Mouse (Mus musculus) kidney, postnatal 36 days (tissue): ENCODE measurements at regions not wholly inside any gene's neighbourhood (a gene's known extent, or its start where the extent isn't known, plus 50 kb on each side); places are given as distances from the start of the nearest gene placed in this dataset.

Experiments
- DNase-seq, 2 experiments: peaks; one replicate each; pipeline ENCODE4 v3.0.0; 2021 to 2022; ENCODE audit warnings: mixed read lengths in 2 of 2

GRCm38 (mm10) chr1:82070181-82071109, 162.5 kb upstream of the Gm9747 start:
- DNase-seq, result no peak

- no peak for DNase-seq
Observed at GRCm38 (mm10) chr1:82089136-82089839, 143.6 kb upstream of the Gm9747 start.

GRCm38 (mm10) chr1:82095101-82095500, 137.8 kb upstream of the Gm9747 start:
- no peak for DNase-seq

GRCm38 (mm10) chr1:82106756-82107155, 126.2 kb upstream of the Gm9747 start:
- DNase-seq, result no peak

DNA sequence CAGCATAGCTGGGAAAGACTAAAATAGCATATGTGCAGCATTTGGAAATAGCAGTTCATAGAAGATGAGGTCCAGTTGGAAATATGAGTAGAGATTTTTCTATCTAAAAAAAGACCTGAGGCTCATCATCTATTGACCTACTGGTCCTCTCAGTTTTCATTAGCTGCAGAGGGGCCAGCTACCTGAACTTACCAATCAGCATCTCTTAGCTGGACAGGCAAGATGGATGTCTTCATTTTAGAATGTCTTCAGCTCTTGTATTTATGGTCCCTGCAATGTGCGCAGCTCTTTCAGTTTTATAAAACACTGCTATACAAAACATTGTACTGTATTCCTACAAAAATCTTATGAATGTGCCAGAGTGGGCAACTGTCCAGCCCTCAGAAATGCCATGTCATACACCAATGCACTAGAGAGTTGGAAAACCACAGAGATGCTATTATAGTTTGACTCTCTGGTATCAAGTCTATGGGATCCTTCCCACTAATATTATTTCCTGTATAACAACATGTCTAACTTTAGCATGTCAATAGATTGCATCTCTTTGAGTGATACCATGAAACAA, 122.8 kb upstream of the Gm9747 start:
- DNase-seq, result peak in 1 of 2 experiments; percentile 2

GRCm38 (mm10) chr1:82112401-82112800, 120.5 kb upstream of the Gm9747 start:
- no peak for DNase-seq

DNA sequence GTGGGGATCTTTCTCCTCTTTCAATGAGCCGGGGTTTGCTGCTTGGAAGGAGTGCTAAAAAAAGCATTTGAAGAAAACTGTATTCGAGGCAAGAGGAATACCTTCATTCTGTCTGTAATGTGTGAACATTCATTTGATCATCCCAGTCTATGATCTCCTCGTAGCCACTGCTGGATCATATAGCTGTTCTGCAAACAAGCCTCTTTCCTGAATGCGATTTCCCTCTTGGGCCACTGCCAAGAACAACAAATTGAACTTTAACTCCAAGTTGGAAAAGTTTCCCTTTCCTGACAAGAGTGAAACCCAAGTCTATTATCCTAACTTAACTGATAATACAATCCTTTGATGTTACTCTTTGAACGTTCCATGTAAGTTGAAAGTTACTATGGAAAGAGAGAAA, 108.4 kb upstream of the Gm9747 start:
- DNase-seq, result peak; percentile 17 to 50

DNA sequence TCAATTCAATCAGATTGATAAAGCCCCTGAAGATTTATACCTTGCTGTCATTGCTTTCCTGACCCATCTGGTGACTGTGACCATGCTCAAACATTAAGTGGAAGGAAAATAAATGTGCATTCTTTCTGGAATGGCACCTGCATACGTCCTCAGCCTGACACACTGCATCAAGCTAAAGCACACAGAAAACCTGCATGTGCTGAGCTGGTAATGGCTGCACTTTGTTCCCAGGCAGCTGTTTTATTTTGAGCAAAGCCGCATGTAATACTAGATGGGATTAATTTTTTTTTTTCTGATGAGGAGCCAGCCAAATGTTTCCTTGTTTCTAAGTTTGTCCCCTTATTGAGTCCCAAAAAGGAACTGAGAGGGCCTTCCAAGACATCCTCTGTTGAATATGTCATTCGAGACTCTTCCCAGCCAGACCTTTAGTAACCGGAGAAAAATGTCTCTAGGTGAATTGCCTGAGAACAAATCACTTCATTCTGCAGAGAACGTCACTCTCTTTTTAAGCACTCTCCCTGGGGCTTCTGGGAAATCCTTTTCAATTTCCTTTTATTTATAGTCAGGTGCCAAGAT, 103.1 kb upstream of the Gm9747 start:
- no peak for DNase-seq

- DNase-seq, result no peak
Observed at GRCm38 (mm10) chr1:82132536-82132935, 100.4 kb upstream of the Gm9747 start.

GRCm38 (mm10) chr1:82134938-82135337, 98.0 kb upstream of the Gm9747 start:
- no peak for DNase-seq

DNA sequence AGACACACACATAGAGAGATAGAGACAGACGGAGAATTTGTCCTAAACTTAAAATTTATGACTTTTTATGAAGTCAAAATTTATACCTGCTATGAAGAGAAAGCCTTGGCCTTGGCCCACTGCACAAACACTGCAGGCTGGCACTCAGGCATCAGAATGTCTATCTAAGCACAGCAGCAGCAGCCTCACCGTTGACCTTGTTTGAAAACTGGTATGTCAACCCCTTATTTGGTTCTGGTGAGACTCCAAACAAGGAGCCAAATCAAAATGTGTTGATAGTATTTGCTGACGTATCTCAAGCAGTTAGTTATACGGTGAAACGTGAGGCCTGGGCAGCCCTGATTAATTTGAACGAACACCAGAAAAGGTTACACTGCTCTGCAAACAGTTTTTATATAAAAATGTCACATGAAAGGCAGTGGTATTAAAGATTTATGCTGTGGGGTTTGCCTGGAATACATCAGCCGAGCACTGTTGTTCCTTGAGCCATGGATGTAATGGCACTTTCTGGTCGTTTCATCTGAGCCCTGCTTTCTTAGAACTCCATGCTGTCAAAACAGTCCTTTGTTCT, 97.1 kb upstream of the Gm9747 start:
- no peak for DNase-seq

- DNase-seq, result no peak
Observed at GRCm38 (mm10) chr1:82145256-82145655, 87.7 kb upstream of the Gm9747 start.

DNA sequence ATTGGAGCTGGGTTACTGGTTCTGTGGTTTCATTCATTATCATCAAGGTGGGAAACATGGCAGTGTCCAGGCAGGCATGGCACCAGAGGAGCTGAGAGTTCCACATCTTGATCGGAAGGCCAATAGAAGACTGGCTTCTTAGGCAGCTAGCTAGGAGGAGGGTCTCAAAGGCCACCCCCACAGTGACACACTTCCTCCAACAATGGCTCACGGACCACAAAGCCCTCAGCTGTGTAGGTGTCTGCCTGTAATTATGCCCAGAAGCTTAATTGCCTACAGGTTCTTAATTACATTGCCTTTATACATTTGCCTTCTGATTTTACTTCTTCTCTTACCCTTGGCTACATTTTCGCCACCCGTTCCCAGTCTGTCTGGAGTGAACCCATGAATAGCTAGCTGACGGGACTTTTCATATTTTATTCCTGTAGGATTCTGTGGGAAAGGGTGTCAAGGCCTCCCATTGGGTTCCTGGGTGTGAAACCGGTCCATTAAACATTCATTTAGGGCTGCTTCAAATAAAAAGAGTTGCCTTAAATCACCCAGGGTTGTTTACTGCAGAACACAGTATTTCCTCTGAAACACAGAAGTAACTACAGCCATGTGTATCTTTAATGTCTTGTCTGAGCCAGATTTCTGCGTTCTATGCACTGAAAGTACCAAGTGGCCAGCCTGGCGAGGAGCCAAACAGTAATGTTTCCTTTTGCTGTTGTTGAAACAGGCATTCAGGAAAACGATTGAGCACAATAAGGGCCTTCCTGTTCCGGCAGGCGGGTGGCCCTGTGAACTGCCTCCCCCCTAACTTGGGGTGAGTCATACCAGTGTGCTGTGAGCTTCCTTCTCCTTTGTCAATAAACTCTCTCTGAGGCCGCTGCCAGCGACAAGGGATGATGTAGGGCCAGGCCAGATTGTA, 82.4 kb upstream of the Gm9747 start:
- DNase-seq, result peak; percentile 48 to 57

- no peak for DNase-seq
Observed at GRCm38 (mm10) chr1:82155961-82156360, 77.0 kb upstream of the Gm9747 start.

GRCm38 (mm10) chr1:82157013-82157412, 75.9 kb upstream of the Gm9747 start:
- DNase-seq, result no peak

- DNase-seq, result no peak
Observed at GRCm38 (mm10) chr1:82158466-82158865, 74.4 kb upstream of the Gm9747 start.

DNA sequence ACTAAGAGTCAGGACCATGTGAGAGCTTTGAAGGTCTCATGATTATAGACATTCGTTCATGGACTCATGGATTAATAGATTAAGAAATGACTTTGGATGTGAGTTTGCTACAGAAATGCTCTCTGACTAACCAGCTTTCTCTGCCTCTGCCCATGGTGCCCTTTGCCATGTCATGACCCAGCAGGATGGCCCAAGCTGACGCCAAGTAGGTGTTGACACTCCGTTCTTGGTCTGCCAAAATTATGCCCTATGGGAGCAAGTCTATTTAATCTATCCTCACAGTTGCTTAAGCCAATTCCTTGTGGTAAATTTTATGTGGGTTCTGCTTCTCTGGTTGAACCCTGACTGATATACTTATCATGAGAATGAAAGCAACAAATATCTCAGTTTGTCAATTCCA, 73.7 kb upstream of the Gm9747 start:
- DNase-seq, result no peak

DNA sequence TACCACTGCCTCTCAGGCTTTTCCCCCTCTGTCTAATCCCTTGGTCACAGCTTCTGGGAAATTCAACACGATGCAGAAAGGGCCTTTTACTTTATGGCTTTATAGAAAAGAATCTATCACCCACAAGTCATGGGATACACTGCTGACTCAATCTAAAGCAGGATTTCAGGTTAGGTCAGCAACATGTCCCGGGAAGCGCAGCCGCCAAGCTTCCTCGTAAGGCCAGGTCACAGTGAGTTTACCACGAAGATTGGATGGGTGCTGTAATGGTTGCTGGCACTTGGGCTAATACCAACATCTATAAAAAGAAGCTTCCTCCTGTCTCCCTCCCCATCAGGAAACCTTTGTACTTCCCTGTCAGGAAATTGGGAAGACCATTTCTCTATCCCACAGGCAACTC, 70.0 kb upstream of the Gm9747 start:
- DNase-seq, result no peak

DNA sequence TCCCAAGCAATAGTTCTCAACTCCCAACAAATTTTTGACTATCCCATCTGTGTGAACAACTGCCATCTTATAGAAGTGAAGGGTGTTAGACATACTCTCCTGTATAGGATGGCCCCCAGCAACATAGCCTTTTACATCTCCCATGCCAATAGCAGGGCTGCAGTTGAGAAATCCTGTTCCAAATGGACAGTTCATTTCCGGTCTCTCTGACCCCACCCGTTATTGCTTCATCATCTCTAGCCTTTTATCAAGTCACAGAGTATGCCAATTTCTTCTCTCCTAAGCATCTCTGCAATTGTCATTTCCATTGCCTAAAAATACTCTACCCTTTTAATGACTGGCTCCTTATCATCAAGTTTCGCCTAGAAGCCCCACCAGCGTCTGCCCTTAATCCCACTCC, 64.8 kb upstream of the Gm9747 start:
- no peak for DNase-seq

GRCm38 (mm10) chr1:82168949-82169348, 64.0 kb upstream of the Gm9747 start:
- DNase-seq, result no peak

DNA sequence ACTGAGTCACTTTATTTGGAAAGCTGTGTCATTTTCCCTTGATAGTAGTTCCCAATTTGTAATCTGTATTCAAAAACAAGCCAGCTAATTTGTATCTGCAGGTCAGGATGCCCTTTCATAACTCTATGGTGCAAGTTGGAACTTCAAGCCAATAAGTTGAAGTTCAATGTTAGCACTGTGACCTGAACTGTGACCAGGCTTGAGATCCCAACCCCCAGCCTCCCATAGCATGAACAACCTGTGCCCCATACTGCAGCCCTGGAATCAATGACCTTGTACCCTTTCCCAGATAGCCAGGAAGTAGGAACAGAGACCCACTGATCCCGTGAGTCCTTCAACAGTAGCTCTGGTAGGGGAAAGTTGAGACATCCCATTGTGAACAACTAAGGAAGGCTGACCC, 52.5 kb upstream of the Gm9747 start:
- DNase-seq, result no peak
